Mouse (Mus musculus): ENCODE results near the gene Clasp2.

DNA sequence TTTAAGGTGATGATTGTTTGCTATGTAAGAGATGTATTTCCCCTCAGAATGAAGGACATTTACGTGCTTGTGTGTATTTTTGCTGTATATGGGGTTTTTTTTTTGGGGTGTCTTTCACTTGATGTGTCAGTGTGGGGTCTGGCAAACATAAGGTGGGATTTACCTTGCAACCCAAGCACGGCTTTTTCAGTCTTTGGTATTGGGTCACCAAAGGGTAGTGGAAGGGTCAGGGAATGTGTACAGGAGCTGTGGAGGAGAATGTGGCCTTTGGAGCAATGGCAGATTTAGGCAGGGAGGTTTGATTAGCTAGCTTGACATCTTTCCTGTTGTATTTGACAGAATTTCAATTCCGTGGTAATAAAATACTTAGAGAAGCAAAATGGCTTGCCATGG is 52.2 kb downstream of the Clasp2 start:
- no peak for TF ChIP-seq CTCF (IDR thresholded peaks at IDR 0.05; ENCODE audit: insufficient read depth, low read depth, low read length)
- TF ChIP-seq POLR2A (IDR thresholded peaks at IDR 0.05; ENCODE audit: insufficient read depth, low read depth, low read length), result no peak

Measured in olfactory bulb, adult 2 months (tissue).